Mouse (Mus musculus): ENCODE measurements around the gene Ficd. TPM values are rescaled to one million over a fixed set of nuclear protein-coding genes. Genes with fewer than 3 reads are reported as not detected.

Gene Ficd
- polyA plus RNA-seq, 1 experiment from 2014 or later: 3.6 TPM

Other genes starting within 250 kb of the Ficd start
- 4.2 and 5.4 TPM in 2 replicates for gene Wscd2, start 245.5 kb upstream of the Ficd start, polyA plus RNA-seq (2016; fragmentation: Nextera tagmentation; extraction: Ambion mirVana)
- 0.41 and 0.69 TPM in 2 replicates for gene Cmklr1, start 85.4 kb upstream of the Ficd start, polyA plus RNA-seq (2016; fragmentation: Nextera tagmentation; extraction: Ambion mirVana)
- gene 1700069L16Rik, start 11.0 kb upstream of the Ficd start, polyA plus RNA-seq (2016; fragmentation: Nextera tagmentation; extraction: Ambion mirVana): not detected in 2 replicates
- gene Sart3, start 36.7 kb downstream of the Ficd start, polyA plus RNA-seq (2016; fragmentation: Nextera tagmentation; extraction: Ambion mirVana): 79.0 and 80.9 TPM in 2 replicates
- gene Iscu, start 36.9 kb downstream of the Ficd start, polyA plus RNA-seq (2016; fragmentation: Nextera tagmentation; extraction: Ambion mirVana): 99.7 and 103 TPM in 2 replicates
- 72.7 and 83.3 TPM in 2 replicates for gene Tmem119, start 64.7 kb downstream of the Ficd start, polyA plus RNA-seq (2016; fragmentation: Nextera tagmentation; extraction: Ambion mirVana)
- 0.58 and 0.83 TPM in 2 replicates for gene Selplg, start 96.8 kb downstream of the Ficd start, polyA plus RNA-seq (2016; fragmentation: Nextera tagmentation; extraction: Ambion mirVana)
- 178 and 198 TPM in 2 replicates for gene Coro1c, start 173.0 kb downstream of the Ficd start, polyA plus RNA-seq (2016; fragmentation: Nextera tagmentation; extraction: Ambion mirVana)

Data from embryonic facial prominence, embryonic 10.5 days (tissue).